Mouse (Mus musculus) liver, adult 2 months (tissue): ENCODE measurements at regions not wholly inside any gene's neighbourhood (a gene's known extent, or its start where the extent isn't known, plus 50 kb on each side); places are given as distances from the start of the nearest gene placed in this dataset.

ENCODE experiments used
- DNase-seq: peaks from one replicate; pipeline ENCODE4 v3.0.0-alpha.2; 2011; ENCODE audit warnings: low read depth, low spot score; ENCODE audit errors: extremely low read depth
- H3K27ac ChIP-seq: fragments of 200-500 bp; replicated peaks from 2 replicates; pipeline ENCODE4 v1.5.1; 2012; ENCODE audit warnings: low read depth, mild to moderate bottlenecking, control low read depth, inconsistent platforms, low read length; ENCODE audit not compliant: insufficient read depth
- H3K27me3 ChIP-seq: fragments of 200-500 bp; 2 replicates; pipeline ENCODE4 v1.6.1; 2012; ENCODE audit warnings: mild to moderate bottlenecking, moderate library complexity, low read length, inconsistent platforms; ENCODE audit not compliant: control insufficient read depth, insufficient read depth
- H3K36me3 ChIP-seq: fragments of 200-500 bp; 2 replicates; pipeline ENCODE4 v1.6.1; 2012; ENCODE audit warnings: low read length, inconsistent platforms; ENCODE audit not compliant: control insufficient read depth, insufficient read depth
- H3K4me1 ChIP-seq: fragments of 200-500 bp; 2 replicates; pipeline ENCODE4 v1.6.1; 2011; ENCODE audit warnings: low read length; ENCODE audit not compliant: control insufficient read depth, insufficient read depth
- H3K4me3 ChIP-seq: fragments of 200-500 bp; 2 replicates; pipeline ENCODE4 v1.5.1; 2011; ENCODE audit warnings: low read depth, mild to moderate bottlenecking, control low read depth, low read length, moderate library complexity; ENCODE audit not compliant: insufficient read depth
- H3K79me2 ChIP-seq: fragments of 200-500 bp; 2 replicates; pipeline ENCODE4 v1.6.1; 2012; ENCODE audit warnings: inconsistent platforms, mild to moderate bottlenecking, low read length, moderate library complexity; ENCODE audit not compliant: control insufficient read depth, insufficient read depth
- H3K9ac ChIP-seq: fragments of 200-500 bp; 2 replicates; pipeline ENCODE4 v1.6.1; 2012; ENCODE audit warnings: low read depth, mild to moderate bottlenecking, control low read depth, inconsistent platforms, low read length
- CTCF ChIP-seq: fragments of 200-500 bp; IDR thresholded peaks from 2 replicates; pipeline ENCODE4 v1.5.1; 2011; ENCODE audit warnings: low read depth, low read length, control low read depth
- POLR2A ChIP-seq: fragments of 200-500 bp; IDR thresholded peaks from 2 replicates; pipeline ENCODE4 v1.6.1; 2011; ENCODE audit warnings: low read length, control low read depth; ENCODE audit not compliant: insufficient read depth; ENCODE audit errors: extremely low read depth
- WGBS: fragments of 180-500 bp; shearing (Covaris S2); methylation state at CpG from one replicate; pipeline ENCODE4 v1.1.7; 2018; 5-methylcytosine and 5-hydroxymethylcytosine counted together

GRCm38 (mm10) chr2:167831076-167832039, 100.5 kb upstream of the Ptpn1 start:
- Histone ChIP-seq H3K9ac (peak overlapping the region; percentile 65), H3K36me3 (no peaks in the 10 kb centered on the region), H3K4me1 (peaks cover 49% of the 10 kb centered on the region), H3K4me3 (no peak overlapping the region; the same call in 1 of the 2 replicates), H3K79me2 (no peaks in the 10 kb centered on the region), H3K27me3 (no peaks in the 10 kb centered on the region), H3K27ac (peak overlapping the region; percentile 99)
- DNase-seq, result no peak
- no peak for TF ChIP-seq POLR2A
- no peak for TF ChIP-seq CTCF
- WGBS, result 30% methylated on average over 26 of the region's 26 CpGs

GRCm38 (mm10) chr2:167828258-167828657, 103.6 kb upstream of the Ptpn1 start:
- Histone ChIP-seq H3K4me3 (no peak overlapping the region), H3K27ac (peak overlapping the region; percentile 99), H3K9ac (peak overlapping the region; percentile 37), H3K27me3 (no peaks in the 10 kb centered on the region), H3K4me1 (peaks cover 38% of the 10 kb centered on the region), H3K36me3 (no peaks in the 10 kb centered on the region), H3K79me2 (no peaks in the 10 kb centered on the region)
- TF ChIP-seq POLR2A (no peak), CTCF (no peak)
- WGBS, result 1% methylated on average over 5 of the region's 5 CpGs
- peak; percentile 83 for DNase-seq

- TF ChIP-seq CTCF, result no peak
- no peak for TF ChIP-seq POLR2A
- Histone ChIP-seq H3K4me1 (peaks cover 41% of the 10 kb centered on the region), H3K36me3 (no peaks in the 10 kb centered on the region), H3K4me3 (no peak overlapping the region), H3K27me3 (no peaks in the 10 kb centered on the region), H3K27ac (peak overlapping the region; percentile 85), H3K79me2 (no peaks in the 10 kb centered on the region), H3K9ac (peak overlapping the region; percentile 9)
- 37% methylated on average over 12 of the region's 12 CpGs for WGBS
- DNase-seq, result peak; percentile 65
Measured at GRCm38 (mm10) chr2:167826922-167827703, 104.7 kb upstream of the Ptpn1 start.

- no peaks in the 10 kb centered on the region for H3K36me3 ChIP-seq
- H3K4me1 ChIP-seq, result peaks cover 35% of the 10 kb centered on the region
- peak overlapping the region; percentile 73 for H3K27ac ChIP-seq
- peak overlapping the region; percentile 38 for H3K9ac ChIP-seq
- H3K79me2 ChIP-seq, result no peaks in the 10 kb centered on the region
- H3K4me3 ChIP-seq, result no peak overlapping the region
- peak; percentile 98 for DNase-seq
- no peaks in the 10 kb centered on the region for H3K27me3 ChIP-seq
- peak; percentile 28; the same call in 1 of the 2 replicates for TF ChIP-seq CTCF
- no peak for TF ChIP-seq POLR2A
- WGBS, result 12% methylated on average over 9 of the region's 9 CpGs
Measured at GRCm38 (mm10) chr2:167823513-167823912, 108.3 kb upstream of the Ptpn1 start.

- no peak overlapping the region for H3K4me3 ChIP-seq
- no peaks in the 10 kb centered on the region for H3K27me3 ChIP-seq
- H3K27ac ChIP-seq, result peak overlapping the region; percentile 67
- DNase-seq, result peak; percentile 84
- peak overlapping the region; percentile 47; the same call in 1 of the 2 replicates for H3K9ac ChIP-seq
- TF ChIP-seq CTCF (no peak), POLR2A (no peak)
- H3K36me3 ChIP-seq, result no peaks in the 10 kb centered on the region
- H3K79me2 ChIP-seq, result no peaks in the 10 kb centered on the region
- peaks cover 34% of the 10 kb centered on the region for H3K4me1 ChIP-seq
- WGBS, result 12% methylated on average over 3 of the region's 3 CpGs
Measured at GRCm38 (mm10) chr2:167823044-167823443, 108.8 kb upstream of the Ptpn1 start.
